Mouse (Mus musculus) E14TG2a.4 (cell line): ENCODE results near the gene Psmc6.

Experiments
- CTCF ChIP-seq: conservative IDR thresholded peaks from 2 replicates; pipeline ENCODE4 v1.5.1; 2014; ENCODE audit warnings: low read length
- POU5F1 ChIP-seq: IDR thresholded peaks from 2 replicates; pipeline ENCODE4 v1.6.1; 2014; ENCODE audit warnings: low read length, borderline replicate concordance

DNA sequence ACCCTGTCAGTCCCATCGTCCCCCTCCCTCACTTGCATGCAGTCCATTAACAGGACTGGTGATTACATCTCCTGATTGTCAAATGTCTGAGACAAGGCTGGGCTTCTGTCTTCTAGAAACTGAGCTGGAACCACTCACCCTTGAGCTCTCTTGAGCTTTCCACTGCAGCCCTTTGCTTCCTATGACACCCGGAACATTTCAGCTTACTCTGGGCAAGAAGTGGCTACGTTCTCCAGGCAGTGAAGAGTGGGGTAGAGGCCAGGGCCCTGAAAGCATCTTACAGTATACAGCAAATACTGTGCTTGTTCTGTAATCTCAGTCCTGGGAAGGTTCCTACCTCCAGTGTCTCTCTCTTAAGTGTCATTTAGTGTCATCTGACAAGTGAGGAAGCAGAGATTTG is 59.6 kb downstream of the Psmc6 start:
- TF ChIP-seq CTCF (no peak), POU5F1 (no peak)
